Mouse (Mus musculus): Measurements from ENCODE around the gene 1700029J07Rik.

1700029J07Rik gene

GRCm38 (mm10) chr8:45975126-45975836, at the start of gene 1700029J07Rik, which contains the start of gene Ufsp2:
Gene 1700029J07Rik (minus strand): TSS chr8:45975252.
Gene Ufsp2 (plus strand): TSS chr8:45975528.
- peak; percentile 96 to 98 for DNase-seq (ENCODE audit: low spot score in 2 of 2)

- DNase-seq (ENCODE audit: low spot score in 2 of 2): no peak
Measured at GRCm38 (mm10) chr8:46024392-46024791, 49.3 kb upstream of the 1700029J07Rik start.

- no peak for DNase-seq (ENCODE audit: low spot score in 2 of 2)
Measured at GRCm38 (mm10) chr8:46022758-46023157, 47.7 kb upstream of the 1700029J07Rik start.

- DNase-seq (ENCODE audit: low spot score in 2 of 2): no peak
Measured at GRCm38 (mm10) chr8:46022203-46022602, 47.2 kb upstream of the 1700029J07Rik start.

- peak in 1 of 2 experiments; percentile 33 for DNase-seq (ENCODE audit: low spot score in 2 of 2)
Measured at GRCm38 (mm10) chr8:46010746-46011680, 36.0 kb upstream of the 1700029J07Rik start.

- DNase-seq (ENCODE audit: low spot score in 2 of 2): peak in 1 of 2 experiments; percentile 44
Measured at GRCm38 (mm10) chr8:46010306-46010705, 35.3 kb upstream of the 1700029J07Rik start.

GRCm38 (mm10) chr8:46007050-46007672, 32.1 kb upstream of the 1700029J07Rik start:
- DNase-seq (ENCODE audit: low spot score in 2 of 2): no peak

- no peak for DNase-seq (ENCODE audit: low spot score in 2 of 2)
Measured at GRCm38 (mm10) chr8:46005596-46005995, 30.5 kb upstream of the 1700029J07Rik start, which contains the start of gene Ankrd37. Gene Ankrd37 (minus strand): TSS chr8:46005707.

GRCm38 (mm10) chr8:45999784-46000705, 25.0 kb upstream of the 1700029J07Rik start:
- DNase-seq (ENCODE audit: low spot score in 2 of 2): peak; percentile 96 to 97

GRCm38 (mm10) chr8:45999138-45999783, 24.2 kb upstream of the 1700029J07Rik start, which contains the start of gene Lrp2bp:
Gene Lrp2bp (plus strand): TSS chr8:45999303.
- DNase-seq (ENCODE audit: low spot score in 2 of 2): no peak

GRCm38 (mm10) chr8:45998228-45998627, 23.2 kb upstream of the 1700029J07Rik start:
- DNase-seq (ENCODE audit: low spot score in 2 of 2): no peak

- DNase-seq (ENCODE audit: low spot score in 2 of 2): no peak
Measured at GRCm38 (mm10) chr8:45995576-45995975, 20.5 kb upstream of the 1700029J07Rik start.

GRCm38 (mm10) chr8:45994111-45994510, 19.1 kb upstream of the 1700029J07Rik start:
- no peak for DNase-seq (ENCODE audit: low spot score in 2 of 2)

GRCm38 (mm10) chr8:45990631-45991310, 15.7 kb upstream of the 1700029J07Rik start:
- no peak for DNase-seq (ENCODE audit: low spot score in 2 of 2)

GRCm38 (mm10) chr8:45988189-45988588, 13.1 kb upstream of the 1700029J07Rik start:
- DNase-seq (ENCODE audit: low spot score in 2 of 2): no peak

GRCm38 (mm10) chr8:45986665-45987064, 11.6 kb upstream of the 1700029J07Rik start:
- no peak for DNase-seq (ENCODE audit: low spot score in 2 of 2)

- no peak for DNase-seq (ENCODE audit: low spot score in 2 of 2)
Measured at GRCm38 (mm10) chr8:45975837-45976468, 901 bp upstream of the 1700029J07Rik start.

GRCm38 (mm10) chr8:45973988-45974505, 1.0 kb downstream of the 1700029J07Rik start:
- no peak for DNase-seq (ENCODE audit: low spot score in 2 of 2)

- no peak for DNase-seq (ENCODE audit: low spot score in 2 of 2)
Measured at GRCm38 (mm10) chr8:45970894-45971293, 4.2 kb downstream of the 1700029J07Rik start.

All from frontal cortex, postnatal 10 days (tissue).